Mouse (Mus musculus) MEL-GATA-1-ER (cell line): ENCODE data around the gene Trim72.

Experiments
- DNase-seq: peaks from one replicate; pipeline ENCODE4 v3.0.0-alpha.2; 2012; ENCODE audit warnings: low read depth; ENCODE audit errors: extremely low read depth

Trim72 gene

GRCm38 (mm10) chr7:128003688-128004087 is at the start of gene Trim72:
Gene Trim72, plus strand, starts transcription at chr7:128003949.
- DNase-seq, result no peak

DNA sequence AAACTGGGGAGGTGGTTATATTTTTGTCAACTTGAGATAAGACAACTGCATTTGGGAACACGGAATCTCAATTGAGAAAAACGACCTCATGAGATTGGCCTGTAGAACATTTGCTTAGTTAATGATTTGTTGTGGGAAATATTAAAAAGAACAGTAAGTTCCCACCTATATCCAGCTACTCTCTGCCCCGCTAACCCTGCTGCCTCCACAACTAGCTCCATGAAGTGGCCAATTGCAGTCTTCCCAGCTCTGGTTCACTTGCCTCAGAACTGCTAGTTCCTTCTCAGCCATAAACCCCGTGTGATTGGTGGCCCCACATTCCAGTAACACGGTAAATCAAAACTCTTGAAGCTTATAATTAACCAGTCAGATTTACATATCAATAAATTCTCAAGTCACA is 44.4 kb upstream of the Trim72 start:
- DNase-seq, result no peak

DNA sequence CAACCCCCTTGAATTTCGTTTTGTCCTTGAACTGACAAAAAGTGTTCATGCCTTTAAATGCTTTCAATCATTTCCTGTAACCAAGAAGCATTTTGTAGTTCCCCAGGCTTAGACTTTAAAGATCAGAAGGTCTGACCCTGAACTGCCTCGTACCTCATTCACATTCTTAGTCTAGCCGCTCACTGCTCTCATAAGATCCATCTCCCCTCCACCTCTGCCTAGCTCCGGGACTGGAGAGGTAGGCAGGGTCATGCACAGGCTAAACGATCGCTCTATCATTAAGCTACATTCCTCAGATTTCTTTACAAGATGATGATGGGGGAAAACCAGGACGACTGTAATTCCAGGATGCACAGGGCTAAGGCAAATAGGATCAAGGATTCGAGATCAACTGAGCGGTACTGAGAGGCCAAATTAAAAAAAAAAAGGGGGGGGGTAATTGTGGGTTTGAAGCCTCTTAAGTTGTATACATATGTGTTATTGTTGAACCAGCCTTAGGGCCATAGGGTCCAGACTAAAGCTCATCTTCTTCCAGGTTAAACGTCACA is 37.3 kb upstream of the Trim72 start:
- DNase-seq, result peak; percentile 26

- DNase-seq, result peak; percentile 78
These were observed 36.5 kb upstream of the Trim72 start, which contains the start of gene Fus for GRCm38 (mm10) chr7:127967004-127967921. Gene Fus, plus strand, starts transcription at chr7:127967457.

DNA sequence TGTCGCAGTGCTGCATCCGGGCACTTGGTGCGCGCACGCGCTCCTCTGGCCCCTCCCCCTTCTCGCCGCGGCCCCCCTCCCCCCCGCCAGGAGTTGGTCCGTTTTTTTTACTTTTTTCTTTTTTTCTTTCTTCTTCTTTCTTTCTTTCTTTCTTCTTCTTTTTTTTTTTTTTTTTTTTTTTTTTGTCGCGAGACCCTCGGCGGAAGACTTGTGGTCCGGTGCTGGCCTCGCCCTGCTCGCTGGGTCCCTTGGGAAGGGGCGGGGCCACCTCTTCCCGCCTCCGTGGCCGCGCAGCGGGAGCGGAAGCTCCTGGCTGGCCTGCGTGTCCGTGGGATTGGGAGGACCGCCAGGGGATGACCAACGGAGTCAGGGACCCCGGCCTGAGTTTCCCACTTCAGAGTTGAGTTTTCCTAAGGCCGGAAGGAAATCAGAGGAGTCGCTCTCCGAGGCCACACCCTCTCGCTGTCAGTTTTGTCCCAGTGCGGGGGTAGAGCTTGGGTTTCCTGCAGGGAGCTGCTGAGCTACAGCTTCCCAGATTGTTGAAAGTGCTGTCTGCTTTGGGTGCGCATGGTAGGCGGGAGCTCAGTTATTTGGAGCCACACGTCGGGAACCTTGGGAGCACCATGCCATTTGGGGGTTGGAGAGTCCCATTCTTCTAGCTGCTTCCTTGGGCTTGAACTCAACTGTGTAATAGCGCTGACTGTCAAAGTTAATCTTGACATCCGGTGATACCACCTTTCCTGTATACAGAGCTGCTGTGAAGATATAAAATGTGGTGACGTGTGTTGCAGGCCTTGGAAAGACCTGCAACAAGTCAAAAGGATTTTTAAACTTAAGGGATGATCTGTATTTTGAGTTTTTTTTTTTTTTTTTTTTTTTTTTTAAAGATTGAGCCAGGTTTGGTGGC is 35.6 kb upstream of the Trim72 start:
- DNase-seq, result peak; percentile 51

- DNase-seq, result no peak
These were observed 29.3 kb upstream of the Trim72 start for GRCm38 (mm10) chr7:127974413-127974930.

DNA sequence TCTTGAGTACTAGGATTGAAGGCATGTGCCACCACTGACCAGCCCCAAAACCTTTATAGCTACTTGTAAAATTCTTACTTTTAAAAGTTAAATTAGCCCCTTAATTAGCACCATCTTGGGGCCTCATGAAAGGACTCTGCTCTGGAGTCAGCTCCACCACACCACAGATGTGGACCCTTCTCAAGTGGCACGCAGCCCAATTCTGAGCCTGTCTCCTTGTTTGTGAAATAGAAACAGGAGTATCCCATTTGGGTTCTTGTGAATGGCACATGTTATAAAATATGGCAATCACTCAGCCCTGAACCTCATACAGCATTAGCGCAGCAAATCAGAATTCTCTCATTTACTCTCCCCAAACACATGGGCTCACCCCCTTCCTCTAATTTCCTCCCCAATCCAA is 24.9 kb upstream of the Trim72 start:
- no peak for DNase-seq

GRCm38 (mm10) chr7:127980606-127981005 is 23.1 kb upstream of the Trim72 start:
- DNase-seq, result no peak

- DNase-seq, result no peak
These were observed 14.8 kb upstream of the Trim72 start for GRCm38 (mm10) chr7:127988904-127989303.

GRCm38 (mm10) chr7:127991643-127992487 is 11.9 kb upstream of the Trim72 start:
- DNase-seq, result peak; percentile 26

DNA sequence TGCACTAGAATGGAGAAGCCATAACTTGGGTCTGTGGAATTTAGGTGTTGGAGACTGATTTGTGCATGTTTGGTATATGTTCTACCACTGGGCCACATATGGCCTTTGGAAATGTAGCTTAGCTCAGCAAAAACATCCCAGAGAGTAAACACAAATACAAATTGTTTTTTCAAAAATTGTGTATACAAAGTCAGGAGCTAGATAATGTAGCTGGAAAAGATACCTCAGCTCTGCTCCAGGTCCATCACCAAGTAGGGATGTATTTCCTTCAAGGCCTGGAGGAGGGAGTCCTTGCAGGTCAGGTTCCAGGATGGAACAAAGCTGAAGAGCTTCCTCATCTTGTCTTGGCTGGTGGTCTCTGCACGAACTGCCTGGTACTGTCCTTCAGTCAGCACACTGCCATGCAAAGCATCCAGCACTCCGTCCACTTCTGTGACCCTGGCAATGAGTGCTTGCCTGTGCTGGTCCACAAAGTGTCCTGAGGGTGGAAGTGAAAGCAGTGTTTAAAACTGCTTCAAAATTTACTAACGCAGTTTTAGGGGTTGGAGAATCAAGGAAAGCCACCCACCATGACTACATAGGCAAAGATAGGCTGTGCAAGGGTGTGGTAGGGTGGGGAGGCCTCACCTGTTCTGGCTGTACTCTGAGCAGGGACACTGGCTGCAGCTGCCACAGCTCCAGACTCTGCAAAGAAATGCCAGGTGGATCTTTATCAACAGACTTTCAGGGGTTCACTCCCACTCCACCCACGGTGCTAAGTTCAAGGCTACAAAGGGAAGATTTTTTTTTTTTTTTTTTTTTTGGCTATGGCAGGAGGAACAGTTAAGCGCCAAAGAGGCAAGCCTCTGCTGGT is 11.0 kb upstream of the Trim72 start:
- no peak for DNase-seq

DNA sequence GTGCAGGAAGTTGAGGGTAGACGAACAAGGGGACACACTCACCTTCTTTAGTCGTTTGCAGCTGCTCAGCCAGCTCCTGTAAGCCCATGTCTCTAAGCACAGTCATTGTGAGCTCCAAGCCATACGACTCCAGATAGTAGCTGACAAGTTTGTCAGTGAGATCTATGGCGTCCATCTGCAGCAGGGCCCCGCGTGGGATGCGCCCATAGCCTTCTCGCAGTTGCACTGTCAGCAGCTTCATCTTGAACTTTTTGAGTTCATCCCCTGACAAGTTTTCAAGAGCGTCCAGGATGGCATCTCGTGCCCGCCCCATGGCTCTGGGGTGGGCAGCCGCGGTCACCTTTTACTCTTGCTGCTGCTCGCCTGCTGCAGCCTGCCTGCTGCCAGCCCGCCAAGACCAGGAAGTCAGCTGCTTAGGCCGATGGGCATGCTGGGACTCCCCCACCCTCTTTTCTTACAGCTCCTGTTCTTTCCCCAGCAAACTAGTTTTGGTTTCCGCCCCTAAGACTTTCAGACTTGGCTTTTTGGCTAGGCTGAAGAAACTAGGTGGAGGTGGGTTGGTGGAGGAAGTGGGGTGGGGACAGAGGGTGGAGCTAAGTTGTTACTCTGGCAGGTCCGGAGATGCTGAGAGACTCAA is 10.3 kb upstream of the Trim72 start, which contains the start of gene Pycard:
TSS of gene Pycard (minus strand) at position 527 of the 637 bp plus-strand sequence.
- DNase-seq, result no peak

DNA sequence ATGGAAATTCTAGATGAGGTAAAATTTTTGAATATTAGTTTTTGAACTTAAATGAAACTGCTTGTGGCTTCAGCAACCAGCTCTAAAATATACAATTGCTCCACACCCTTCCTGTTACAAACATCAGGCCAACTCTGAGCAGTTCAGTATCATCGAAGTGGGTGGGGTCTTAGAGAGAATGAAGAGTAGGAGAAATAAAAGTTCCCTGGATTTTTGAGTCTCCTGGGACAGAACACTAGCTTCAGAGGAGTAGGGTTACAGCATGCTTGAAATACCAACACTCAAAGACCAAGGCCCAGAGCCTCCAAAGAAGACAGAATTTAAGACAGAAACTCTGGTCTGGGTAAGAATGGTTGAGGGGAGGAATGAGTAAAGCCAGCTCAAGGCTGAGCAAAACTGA is 4.3 kb upstream of the Trim72 start:
- no peak for DNase-seq

DNA sequence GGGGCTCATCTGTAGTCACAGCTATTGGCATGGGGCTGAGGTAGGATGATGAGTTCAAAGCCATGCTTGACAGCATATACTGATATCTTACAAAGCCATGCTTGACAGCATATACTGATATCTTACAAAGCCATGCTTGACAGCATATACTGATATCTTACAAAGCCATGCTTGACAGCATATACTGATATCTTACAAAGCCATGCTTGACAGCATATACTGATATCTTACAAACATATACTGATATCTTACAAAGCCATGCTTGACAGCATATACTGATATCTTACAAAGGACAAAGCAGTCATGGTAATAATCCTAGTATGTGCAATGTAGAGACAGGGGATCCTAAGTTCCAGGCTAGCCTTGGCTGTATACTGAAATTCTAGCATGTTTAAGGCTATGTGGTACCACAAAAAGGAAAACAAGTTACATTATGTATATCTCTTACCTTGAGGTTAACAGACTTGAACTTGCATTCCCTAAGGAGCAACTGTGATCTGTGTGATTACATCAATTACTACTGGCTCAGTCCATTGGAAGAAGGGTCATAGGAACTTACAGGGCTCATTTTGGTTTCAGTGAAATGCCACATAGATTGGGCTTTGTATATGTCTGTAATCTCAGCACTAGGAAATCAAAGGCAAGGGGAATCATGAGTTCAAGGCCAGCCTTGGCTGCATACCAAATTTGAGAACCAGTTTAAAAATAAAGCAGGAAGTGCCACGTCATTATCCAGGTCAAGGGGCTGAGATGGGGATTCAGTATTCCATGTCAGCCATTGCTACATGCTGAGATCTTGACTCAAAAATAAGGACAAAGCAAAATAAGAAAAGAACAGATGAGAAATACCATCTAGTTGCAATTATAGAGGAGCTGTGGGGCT is 3.4 kb upstream of the Trim72 start:
- DNase-seq, result no peak

- no peak for DNase-seq
These were observed 651 bp upstream of the Trim72 start for GRCm38 (mm10) chr7:128003098-128003497.

DNA sequence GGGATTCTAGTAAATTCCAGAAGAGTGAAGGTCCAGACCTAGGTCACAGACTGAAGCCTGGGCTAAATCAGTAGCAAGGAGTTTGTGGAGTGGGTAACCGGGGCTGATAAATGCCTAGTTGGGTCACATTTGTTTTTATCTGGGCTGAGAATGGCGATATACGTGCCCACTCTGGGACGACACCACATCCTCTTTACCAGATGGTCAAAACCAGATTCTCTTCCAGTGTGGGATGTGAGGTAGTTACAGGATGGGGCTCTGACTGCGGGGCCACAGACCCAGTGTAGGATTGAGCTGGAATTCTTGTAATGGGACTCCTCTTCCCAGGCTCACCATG is 369 bp downstream of the Trim72 start:
- no peak for DNase-seq

GRCm38 (mm10) chr7:128004487-128005362 is 976 bp downstream of the Trim72 start:
- DNase-seq, result no peak
